Mouse (Mus musculus): ENCODE results near the gene Ier5. TPM values are rescaled to one million over a fixed set of nuclear protein-coding genes. Genes with fewer than 3 reads are reported as not detected.

The Ier5 gene
- 53.0 and 59.3 TPM in 2 replicates for total RNA-seq (2012; rRNA removed)
- 47.7 and 54.2 TPM in 2 replicates for total RNA-seq (2014; rRNA removed)
- 58.8 and 59.7 TPM in 2 replicates for polyA plus RNA-seq (2012; ENCODE audit: insufficient read length, low read depth)

DNA sequence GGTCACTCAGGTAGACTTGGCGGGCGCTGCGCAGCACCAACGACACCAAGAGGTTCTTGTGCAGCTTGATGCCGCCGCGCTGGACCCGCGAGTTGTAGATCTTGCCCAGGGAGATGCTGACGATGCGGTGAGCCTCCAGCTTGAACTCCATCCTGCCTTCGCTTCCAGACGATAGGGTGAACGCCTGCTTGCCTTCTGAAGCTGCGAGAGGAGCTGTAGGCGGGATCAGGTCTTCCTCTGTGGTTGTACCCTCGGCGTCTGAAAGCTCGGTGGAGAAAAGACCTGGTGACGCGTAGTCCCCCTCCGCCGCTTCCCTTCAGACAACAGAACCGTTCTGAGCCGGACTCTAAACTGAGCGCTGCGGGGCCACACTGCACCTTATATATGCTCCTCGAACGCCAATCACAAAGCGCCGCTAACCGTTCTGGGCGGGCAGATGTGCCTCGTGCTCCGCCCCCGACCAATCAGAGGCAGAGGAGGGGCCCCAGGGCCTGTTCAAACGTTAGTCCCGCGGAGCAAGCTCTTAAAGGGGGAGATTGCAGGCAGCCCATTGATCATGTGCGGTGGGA lies at the start of gene Ier5:
TSS of gene Ier5 (minus strand) at position 357 of the 569 bp plus-strand sequence.
- Histone ChIP-seq H3K4me2 (ENCODE audit: insufficient read depth, low read depth, poor library complexity, severe bottlenecking) (0 out of 2 replicates have a peak within 1 kb of the TSS, but pooled peaks have one; percentile 19), H3K27me3 (replicated peaks) (no peaks in the 10 kb centered on the region), H3K27ac (ENCODE audit: insufficient read depth, low read depth) (peak within 1 kb of the TSS; percentile 82), H3K4me3 (replicated peaks in 1 of 3; ENCODE audit: low read depth in 2 of 3, low read length in 2 of 3, poor library complexity in 1 of 3) (peak within 1 kb of the TSS; percentile 75 to 95 (median 92)), H3K79me2 (replicated peaks; ENCODE audit: control insufficient read depth, extremely low read depth, insufficient read depth, poor library complexity, severe bottlenecking) (peaks cover 23% of the 10 kb centered on the region), H3K9me3 (replicated peaks; ENCODE audit: low read length) (no peaks in the 10 kb centered on the region), H3K36me3 (replicated peaks in 1 of 2; ENCODE audit: control insufficient read depth in 1 of 2, insufficient read depth in 1 of 2, low read length in 1 of 2) (peaks cover 0 to 9% of the 10 kb centered on the region in 2 experiments), H3K4me1 (ENCODE audit: control insufficient read depth in 1 of 2, insufficient read depth in 2 of 2) (peaks cover 0 to 23% of the 10 kb centered on the region in 2 experiments; a peak in 2 of 4 replicates), H3K9ac (ENCODE audit: insufficient read depth, low read depth) (peak within 1 kb of the TSS; percentile 90)
- dilution Hi-C loops (cut with MboI; ENCODE audit: extremely low pct_ligation_motif_present, extremely low pct_unique_long_range_greater_than_20kb, low sequenced_read_pairs) (no loop called here), in situ Hi-C loops (cut with MboI; ENCODE audit: low pct_ligation_motif_present, low pct_unique_long_range_greater_than_20kb, low sequenced_read_pairs) (loop anchor here (5.0 kb wide), 1 partner anchor 43 kb away; no protein-coding TSS in a partner anchor)
- peak; percentile 98 for DNase-seq (ENCODE audit: extremely low read depth)
- TF ChIP-seq KAT2A (IDR thresholded peaks at IDR 0.05; ENCODE audit: insufficient replicate concordance, low read length) (0 out of 2 replicates have a peak, but pooled peaks have one; percentile 29), EP300 (IDR thresholded peaks at IDR 0.05; ENCODE audit: low read length) (no peak), TCF12 (IDR thresholded peaks at IDR 0.05; ENCODE audit: low read depth, low read length) (peak; percentile 100), JUN (IDR thresholded peaks at IDR 0.05; ENCODE audit: insufficient read depth, low read depth, low read length) (no peak), USF1 (IDR thresholded peaks at IDR 0.05; ENCODE audit: low read depth, low read length) (peak; percentile 90), MEF2A (IDR thresholded peaks at IDR 0.05; ENCODE audit: borderline replicate concordance, low read depth, low read length) (peak; percentile 74; the same call in 1 of the 2 replicates), ZKSCAN1 (IDR thresholded peaks at IDR 0.05; ENCODE audit: borderline replicate concordance, low read depth, low read length) (no peak), JUND (conservative IDR thresholded peaks at IDR 0.05; ENCODE audit: low read depth, low read length) (no peak), E2F4 (IDR thresholded peaks at IDR 0.05; ENCODE audit: insufficient replicate concordance, low read depth, low read length) (0 out of 2 replicates have a peak, but pooled peaks have one; percentile 73), CTCF (conservative IDR thresholded peaks at IDR 0.05 in 1 of 2, IDR thresholded peaks at IDR 0.05 in 1 of 2; ENCODE audit: low read depth in 2 of 2, low read length in 2 of 2) (no peak), RCOR1 (conservative IDR thresholded peaks at IDR 0.05; ENCODE audit: low read depth, low read length) (no peak), NELFE (IDR thresholded peaks at IDR 0.05; ENCODE audit: low read depth, low read length) (peak; percentile 100), MXI1 (IDR thresholded peaks at IDR 0.05; ENCODE audit: low read depth, low read length) (no peak), SMC3 (IDR thresholded peaks at IDR 0.05; ENCODE audit: low read depth, low read length) (peak; percentile 26), ZNF384 (IDR thresholded peaks at IDR 0.05; ENCODE audit: low read depth, low read length) (no peak), UBTF (IDR thresholded peaks at IDR 0.05; ENCODE audit: low read depth, low read length) (no peak; the same call in 1 of the 2 replicates), GABPA (IDR thresholded peaks at IDR 0.05; ENCODE audit: insufficient replicate concordance, low read depth, low read length) (no peak), TBP (conservative IDR thresholded peaks at IDR 0.05; ENCODE audit: low read depth, low read length) (peak; percentile 98), ETS1 (conservative IDR thresholded peaks at IDR 0.05; ENCODE audit: low read depth, low read length) (no peak; the same call in 1 of the 2 replicates), MAZ (IDR thresholded peaks at IDR 0.05; ENCODE audit: low read depth, low read length) (peak; percentile 79), IRF4 (IDR thresholded peaks at IDR 0.05; ENCODE audit: low read depth, low read length) (peak; percentile 64; the same call in 1 of the 2 replicates), ZC3H11A (IDR thresholded peaks at IDR 0.05; ENCODE audit: low read depth, low read length) (no peak), PAX5 (IDR thresholded peaks at IDR 0.05; ENCODE audit: low read length) (no peak), POLR2AphosphoS2 (IDR thresholded peaks at IDR 0.05; ENCODE audit: low read depth, low read length) (peak; percentile 99), CHD1 (IDR thresholded peaks at IDR 0.05; ENCODE audit: low read depth, low read length) (no peak), HCFC1 (IDR thresholded peaks at IDR 0.05; ENCODE audit: low read depth, low read length) (no peak; the same call in 1 of the 2 replicates), MAX (IDR thresholded peaks at IDR 0.05; ENCODE audit: low read length) (peak; percentile 80; the same call in 1 of the 2 replicates), RAD21 (IDR thresholded peaks at IDR 0.05; ENCODE audit: low read depth, low read length) (no peak), POLR2A (IDR thresholded peaks at IDR 0.05; ENCODE audit: low read depth, low read length) (peak; percentile 100), BHLHE40 (IDR thresholded peaks at IDR 0.05; ENCODE audit: low read depth, low read length) (peak; percentile 69), MAFK (IDR thresholded peaks at IDR 0.05; ENCODE audit: insufficient replicate concordance, low read length) (no peak), CHD2 (IDR thresholded peaks at IDR 0.05; ENCODE audit: low read length) (peak; percentile 58; the same call in 1 of the 2 replicates), SIN3A (IDR thresholded peaks at IDR 0.05; ENCODE audit: low read length) (peak; percentile 77), NRF1 (IDR thresholded peaks at IDR 0.05; ENCODE audit: low read depth, low read length) (0 out of 2 replicates have a peak, but pooled peaks have one; percentile 37), MYC (IDR thresholded peaks at IDR 0.05; ENCODE audit: low read depth, low read length) (peak; percentile 42; the same call in 1 of the 2 replicates), ELF1 (IDR thresholded peaks at IDR 0.05; ENCODE audit: low read depth, low read length) (no peak), ZMIZ1 (IDR thresholded peaks at IDR 0.05; ENCODE audit: low read depth, low read length) (peak; percentile 100), USF2 (conservative IDR thresholded peaks at IDR 0.05; ENCODE audit: low read depth, low read length) (peak; percentile 73)
